Mouse (Mus musculus) myocyte (in vitro differentiated cells): Measurements from ENCODE around the gene Sds. TPM values are rescaled to one million over a fixed set of nuclear protein-coding genes. Genes with fewer than 3 reads are reported as not detected.

Source experiments
- H3K27me3 ChIP-seq: one replicate; pipeline ENCODE4 v1.6.1; 2011; ENCODE audit not compliant: control insufficient read depth, insufficient read depth, insufficient read length
- H3K36me3 ChIP-seq: one replicate; pipeline ENCODE4 v1.6.1; 2011; ENCODE audit not compliant: control insufficient read depth, insufficient read depth
- H3K4me2 ChIP-seq: one replicate; pipeline ENCODE4 v1.6.1; 2011; ENCODE audit warnings: low read depth, control low read depth
- H3K4me3 ChIP-seq: one replicate; pipeline ENCODE4 v1.5.1; 2011; ENCODE audit warnings: mild to moderate bottlenecking, control low read depth, moderate library complexity
- H3K79me2 ChIP-seq: one replicate; pipeline ENCODE4 v1.6.1; 2011; ENCODE audit not compliant: control insufficient read depth, insufficient read depth
- H3ac ChIP-seq: one replicate; pipeline ENCODE4 v1.6.1; 2011; ENCODE audit not compliant: control insufficient read depth, insufficient read length
- CEBPB ChIP-seq: IDR thresholded peaks from 2 replicates; pipeline ENCODE4 v1.6.1; 2011; ENCODE audit warnings: mild to moderate bottlenecking, moderate library complexity; ENCODE audit not compliant: poor library complexity, insufficient read depth, severe bottlenecking
- E2F4 ChIP-seq: IDR thresholded peaks from one replicate; pipeline ENCODE4 v1.6.1; 2011; ENCODE audit warnings: mild to moderate bottlenecking, control low read depth, moderate library complexity; ENCODE audit not compliant: insufficient read depth
- MAX ChIP-seq: IDR thresholded peaks from one replicate; pipeline ENCODE4 v1.6.1; 2011; ENCODE audit warnings: low read depth, mild to moderate bottlenecking, control low read depth
- MYOD1 ChIP-seq, 3 experiments: IDR thresholded peaks; one replicate each; pipeline ENCODE4 v1.6.1; 2011; ENCODE audit warnings: control low read depth in 2 of 3, low read depth in 2 of 3, mild to moderate bottlenecking in 2 of 3, moderate library complexity in 1 of 3; ENCODE audit not compliant: insufficient read length in 2 of 3, control insufficient read depth in 1 of 3
- MYOG ChIP-seq, 3 experiments: IDR thresholded peaks; one replicate each; pipeline ENCODE4 v1.6.1; 2011; ENCODE audit warnings: control low read depth in 2 of 3, low read depth in 2 of 3, mild to moderate bottlenecking in 2 of 3; ENCODE audit not compliant: insufficient read length in 2 of 3, control insufficient read depth in 1 of 3, insufficient read depth in 1 of 3
- POLR2A ChIP-seq: IDR thresholded peaks from one replicate; pipeline ENCODE4 v1.6.1; 2011; ENCODE audit warnings: low read depth, mild to moderate bottlenecking, control low read depth, moderate library complexity; ENCODE audit not compliant: insufficient read length
- POLR2AphosphoS2 ChIP-seq: IDR thresholded peaks from one replicate; pipeline ENCODE4 v1.6.1; 2011; ENCODE audit warnings: low read depth, control low read depth; ENCODE audit not compliant: insufficient read length
- REST ChIP-seq: IDR thresholded peaks from one replicate; pipeline ENCODE4 v1.6.1; 2011; ENCODE audit warnings: mild to moderate bottlenecking, control low read depth, moderate library complexity; ENCODE audit not compliant: insufficient read depth, insufficient read length
- SRF ChIP-seq: IDR thresholded peaks from one replicate; pipeline ENCODE4 v1.6.1; 2011; ENCODE audit warnings: low read depth; ENCODE audit not compliant: control insufficient read depth, insufficient read length
- TCF12 ChIP-seq: IDR thresholded peaks from one replicate; pipeline ENCODE4 v1.6.1; 2011; ENCODE audit warnings: mild to moderate bottlenecking, control low read depth; ENCODE audit not compliant: poor library complexity, insufficient read depth, severe bottlenecking
- TCF3 ChIP-seq: IDR thresholded peaks from one replicate; pipeline ENCODE4 v1.6.1; 2011; ENCODE audit warnings: low read depth, control low read depth; ENCODE audit not compliant: insufficient read length
- USF1 ChIP-seq: IDR thresholded peaks from one replicate; pipeline ENCODE4 v1.6.1; 2011; ENCODE audit warnings: low read depth, mild to moderate bottlenecking, control low read depth, moderate library complexity
- polyA plus RNA-seq: library from polyadenylated mRNA; unstranded; fragments of >200 nt; fragmentation: generic; extraction: Trizol; gene quantifications from one replicate; pipeline ENCODE4 v1.2.1, GENCODE M21; 2012; ENCODE audit warnings: missing spikeins

Gene Sds
- polyA plus RNA-seq, 1 experiment = not detected

GRCm38 (mm10) chr5:120437539-120437938, 38.8 kb upstream of the Sds start:
- H3K4me3 ChIP-seq = no peak overlapping the region
- peaks cover 78% of the 10 kb centered on the region for H3K27me3 ChIP-seq
- TF ChIP-seq POLR2A = no peak
- no peak for TF ChIP-seq E2F4
- TF ChIP-seq USF1 = no peak
- TF ChIP-seq POLR2AphosphoS2 = no peak
- no peak for TF ChIP-seq TCF3
- TF ChIP-seq MYOD1 (IDR thresholded peaks at IDR 0.05; ENCODE audit: control insufficient read depth in 1 of 3, insufficient read length in 2 of 3, low read depth in 2 of 3) = no peak
- no peak for TF ChIP-seq CEBPB
- no peak for TF ChIP-seq TCF12
- TF ChIP-seq MYOG (IDR thresholded peaks at IDR 0.05; ENCODE audit: control insufficient read depth in 1 of 3, insufficient read depth in 1 of 3, insufficient read length in 2 of 3, low read depth in 2 of 3) = no peak
- TF ChIP-seq MAX = no peak
- H3K4me2 ChIP-seq = no peak overlapping the region
- H3K36me3 ChIP-seq = no peaks in the 10 kb centered on the region
- H3ac ChIP-seq = no peak overlapping the region
- no peaks in the 10 kb centered on the region for H3K79me2 ChIP-seq

GRCm38 (mm10) chr5:120437986-120438385, 38.3 kb upstream of the Sds start:
- peaks cover 74% of the 10 kb centered on the region for H3K27me3 ChIP-seq
- no peak overlapping the region for H3K4me2 ChIP-seq
- no peaks in the 10 kb centered on the region for H3K36me3 ChIP-seq
- H3ac ChIP-seq = no peak overlapping the region
- no peaks in the 10 kb centered on the region for H3K79me2 ChIP-seq
- TF ChIP-seq USF1 (no peak), TCF12 (no peak), POLR2A (no peak), E2F4 (no peak), MYOG (IDR thresholded peaks at IDR 0.05; ENCODE audit: control insufficient read depth in 1 of 3, insufficient read depth in 1 of 3, insufficient read length in 2 of 3, low read depth in 2 of 3) (no peak), REST (no peak), MYOD1 (IDR thresholded peaks at IDR 0.05; ENCODE audit: control insufficient read depth in 1 of 3, insufficient read length in 2 of 3, low read depth in 2 of 3) (no peak), MAX (no peak), CEBPB (no peak), TCF3 (no peak), POLR2AphosphoS2 (no peak), SRF (no peak)
- H3K4me3 ChIP-seq = no peak overlapping the region

DNA sequence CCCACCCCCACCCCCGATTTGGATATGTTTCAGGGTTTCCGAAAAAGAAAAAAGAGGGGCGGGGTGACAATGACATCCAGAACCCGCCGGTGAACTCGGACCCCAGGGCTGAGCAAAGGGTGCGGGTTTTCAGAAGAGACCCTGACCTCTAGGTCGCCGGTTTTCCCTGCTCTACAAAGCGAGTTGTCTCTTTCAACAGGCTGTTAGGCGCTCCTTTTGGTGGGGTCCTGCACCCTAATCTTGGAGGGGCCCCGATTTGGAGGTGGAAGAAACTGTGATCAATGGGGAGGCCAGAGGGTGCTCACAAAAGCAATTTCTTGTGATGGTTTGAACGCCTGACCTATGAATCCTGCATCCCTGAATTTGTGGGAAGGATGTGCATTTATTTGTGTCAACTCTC, 37.9 kb upstream of the Sds start:
- no peak overlapping the region for H3ac ChIP-seq
- H3K36me3 ChIP-seq = no peaks in the 10 kb centered on the region
- H3K4me3 ChIP-seq = no peak overlapping the region
- peaks cover 69% of the 10 kb centered on the region for H3K27me3 ChIP-seq
- H3K79me2 ChIP-seq = no peaks in the 10 kb centered on the region
- TF ChIP-seq TCF3 (no peak), MYOD1 (IDR thresholded peaks at IDR 0.05; ENCODE audit: control insufficient read depth in 1 of 3, insufficient read length in 2 of 3, low read depth in 2 of 3) (no peak), E2F4 (no peak), USF1 (no peak)
- no peak overlapping the region for H3K4me2 ChIP-seq

DNA sequence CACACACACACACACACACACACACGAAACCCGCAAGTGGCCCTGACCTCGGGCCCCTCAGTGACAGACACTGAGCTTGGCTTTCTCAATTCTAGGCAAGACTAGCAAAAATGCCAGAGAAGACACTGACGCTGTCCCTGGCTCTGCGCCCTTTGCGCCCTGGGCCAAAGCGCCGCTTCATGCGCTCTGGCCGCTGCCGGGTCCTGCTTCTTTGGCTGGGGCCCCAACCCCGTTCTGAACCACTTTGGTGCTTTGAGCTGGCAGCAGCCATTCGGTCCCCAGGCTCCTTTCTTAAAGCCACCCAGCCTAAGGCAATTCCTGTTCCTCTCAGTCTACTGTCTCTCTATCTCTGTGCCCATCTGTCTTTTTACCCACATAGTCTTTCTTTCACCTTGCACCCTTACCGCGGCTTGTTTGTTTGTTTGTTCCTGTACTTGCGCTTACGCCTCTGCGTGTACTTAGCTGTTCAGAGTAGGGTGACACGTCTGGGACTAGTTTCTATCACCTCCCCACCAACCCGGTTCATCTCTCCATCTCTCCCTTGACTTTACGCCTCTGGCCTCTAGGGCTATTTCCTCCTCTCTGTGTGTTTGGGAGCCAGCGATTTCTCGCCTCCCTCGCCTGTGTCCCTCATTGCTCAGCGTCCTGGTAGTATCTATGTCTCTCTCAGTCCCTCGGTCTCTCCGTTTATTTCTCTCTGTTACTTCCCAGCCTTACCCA, 37.2 kb upstream of the Sds start:
- TF ChIP-seq MYOG (IDR thresholded peaks at IDR 0.05; ENCODE audit: control insufficient read depth in 1 of 3, insufficient read depth in 1 of 3, insufficient read length in 2 of 3, low read depth in 2 of 3) (no peak), TCF3 (no peak), SRF (no peak), E2F4 (no peak), CEBPB (no peak), REST (no peak), USF1 (no peak), POLR2A (no peak), POLR2AphosphoS2 (no peak), TCF12 (no peak), MAX (no peak), MYOD1 (IDR thresholded peaks at IDR 0.05; ENCODE audit: control insufficient read depth in 1 of 3, insufficient read length in 2 of 3, low read depth in 2 of 3) (no peak)
- Histone ChIP-seq H3ac (no peak overlapping the region), H3K4me3 (no peak overlapping the region), H3K79me2 (no peaks in the 10 kb centered on the region), H3K4me2 (no peak overlapping the region), H3K27me3 (peaks cover 62% of the 10 kb centered on the region), H3K36me3 (no peaks in the 10 kb centered on the region)
